Comparison of ENCODE assay signal across 8 mouse cellular contexts in the genomic region with DNA sequence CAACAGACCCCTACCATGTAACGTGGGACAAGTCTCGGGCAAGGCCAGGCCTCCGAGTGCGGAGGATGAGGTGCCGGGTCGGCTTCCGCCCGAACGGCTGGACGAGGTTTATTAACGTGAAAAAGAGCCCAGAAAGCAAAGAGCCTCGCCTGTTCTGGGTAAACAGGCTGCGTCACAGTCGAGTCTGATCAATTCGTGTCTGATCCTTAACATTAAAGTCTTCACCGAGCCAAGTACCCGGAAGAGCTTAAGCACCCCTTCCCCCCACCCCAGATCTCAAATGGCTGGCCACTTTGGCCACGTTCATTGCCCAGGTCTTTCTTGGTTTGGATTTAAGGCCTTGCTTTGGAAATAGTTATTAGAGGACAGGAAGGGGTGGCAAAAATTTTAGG. TPM values are rescaled to one million over a fixed set of nuclear protein-coding genes. Genes with fewer than 3 reads are reported as not detected.
DNase-seq lines count a peak whose midpoint lies in the region; ATAC-seq and TF ChIP-seq lines count a peak whose summit lies in the region.

No protein-coding gene starts in this region.

- no peaks in the 10 kb centered on the region for H3K27me3 ChIP-seq in heart, embryonic 16.5 days (ENCODE audit: control insufficient read depth, insufficient read depth, low read length)
- no peaks in the 10 kb centered on the region for H3K27me3 ChIP-seq in G1E (ENCODE audit: insufficient read depth, low read length)
- H3K27me3 ChIP-seq in forebrain, embryonic 16.5 days (replicated peaks; ENCODE audit: control insufficient read depth, insufficient read depth, low read length) = no peaks in the 10 kb centered on the region
- H3K27me3 ChIP-seq in midbrain, embryonic 10.5 days (ENCODE audit: low read depth, poor library complexity, severe bottlenecking) = no peaks in the 10 kb centered on the region

- intact Hi-C loops in gastrocnemius, postnatal 36 days (cut with DNase I) = no loop called here

- peak overlapping the region; percentile 79 for H3K27ac ChIP-seq in heart, embryonic 16.5 days (ENCODE audit: low read length)
- H3K27ac ChIP-seq in forebrain, embryonic 16.5 days (ENCODE audit: low read length) = peak overlapping the region; percentile 83
- peak overlapping the region; percentile 99 for H3K27ac ChIP-seq in midbrain, embryonic 10.5 days (replicated peaks)

- peak overlapping the region; percentile 95 for H3K9ac ChIP-seq in heart, embryonic 16.5 days (ENCODE audit: low read length)
- peak overlapping the region; percentile 99 for H3K9ac ChIP-seq in forebrain, embryonic 16.5 days (replicated peaks; ENCODE audit: low read depth, low read length)

- peak overlapping the region; percentile 69 for H3K4me3 ChIP-seq in heart, embryonic 16.5 days (ENCODE audit: low read length)
- H3K4me3 ChIP-seq in G1E (ENCODE audit: low read depth, low read length) = peak overlapping the region; percentile 100
- peak overlapping the region; percentile 99 for H3K4me3 ChIP-seq in forebrain, embryonic 16.5 days (replicated peaks; ENCODE audit: low read length)
- H3K4me3 ChIP-seq in midbrain, embryonic 10.5 days = peak overlapping the region; percentile 99

- DNase-seq in heart, adult 9 months (ENCODE audit: low spot score in 2 of 2) = no peak
- peak; percentile 37 for DNase-seq in G1E (ENCODE audit: low spot score)
- no peak for DNase-seq in midbrain, embryonic 10.5 days (ENCODE audit: low spot score)
- DNase-seq in gastrocnemius, postnatal 36 days = no peak
- DNase-seq in cerebellum, adult 8-10 months = no peak
- DNase-seq in kidney, postnatal 25 days = no peak

- peaks cover 15% of the 10 kb centered on the region for H3K4me1 ChIP-seq in heart, embryonic 16.5 days (ENCODE audit: control insufficient read depth, insufficient read depth, low read length)
- peaks cover 56% of the 10 kb centered on the region for H3K4me1 ChIP-seq in G1E (ENCODE audit: insufficient read depth, low read depth, low read length)
- H3K4me1 ChIP-seq in forebrain, embryonic 16.5 days (replicated peaks; ENCODE audit: control insufficient read depth, insufficient read depth, low read length) = peaks cover 22% of the 10 kb centered on the region
- H3K4me1 ChIP-seq in midbrain, embryonic 10.5 days = peaks cover 41% of the 10 kb centered on the region

- no peaks in the 10 kb centered on the region for H3K9me3 ChIP-seq in heart, embryonic 16.5 days (replicated peaks; ENCODE audit: control insufficient read depth, low read length)
- no peaks in the 10 kb centered on the region for H3K9me3 ChIP-seq in G1E (replicated peaks)
- H3K9me3 ChIP-seq in forebrain, embryonic 16.5 days (ENCODE audit: control insufficient read depth, low read length) = no peaks in the 10 kb centered on the region
- H3K9me3 ChIP-seq in midbrain, embryonic 10.5 days (replicated peaks) = no peaks in the 10 kb centered on the region

- no peak for ATAC-seq in heart, embryonic 16.5 days (replicated peaks; ENCODE audit: extremely low read depth, insufficient read depth, low FRiP score)
- ATAC-seq in G1E (ENCODE audit: extremely low read depth, insufficient number of reproducible peaks, low FRiP score, poor library complexity, severe bottlenecking) = no peak
- ATAC-seq in forebrain, embryonic 16.5 days = no peak; the same call in 1 of the 2 replicates

- TF ChIP-seq CTCF in G1E (IDR thresholded peaks at IDR 0.05; ENCODE audit: low read depth, low read length) = no peak

- WGBS in heart, embryonic 16.5 days = under 1% methylated on average over 18 of the region's 18 CpGs
- WGBS in forebrain, embryonic 16.5 days = under 1% methylated on average over 18 of the region's 18 CpGs
- WGBS in midbrain, embryonic 10.5 days = under 1% methylated on average over 18 of the region's 18 CpGs

- peaks cover 23% of the 10 kb centered on the region for H3K36me3 ChIP-seq in heart, embryonic 16.5 days (ENCODE audit: control insufficient read depth, insufficient read depth)
- peaks cover 44% of the 10 kb centered on the region for H3K36me3 ChIP-seq in G1E (replicated peaks)
- H3K36me3 ChIP-seq in forebrain, embryonic 16.5 days (ENCODE audit: control insufficient read depth, insufficient read depth) = peaks cover 18% of the 10 kb centered on the region
- peaks cover 39% of the 10 kb centered on the region for H3K36me3 ChIP-seq in midbrain, embryonic 10.5 days

- H3K4me2 ChIP-seq in heart, embryonic 16.5 days (ENCODE audit: low read depth, low read length) = peak overlapping the region; percentile 81
- peak overlapping the region; percentile 100 for H3K4me2 ChIP-seq in forebrain, embryonic 16.5 days (ENCODE audit: low read length)

RNA-seq across cellular contexts. Expression of a gene that starts 0.8 kb away (rescaled TPM):
- 596 and 670 TPM in 2 replicates for polyA plus RNA-seq in heart, embryonic 16.5 days (2015; fragmentation: Nextera tagmentation; extraction: Ambion mirVana)
- total RNA-seq in G1E (2014; fragmentation: Nextera tagmentation) (3,100 and 3,267 TPM in 2 replicates), G1E (2017) (2,161 and 2,395 TPM in 2 replicates)
- polyA plus RNA-seq in G1E (2012) = 2,216 and 2,673 TPM in 2 replicates
- 652 and 659 TPM in 2 replicates for polyA plus RNA-seq in forebrain, embryonic 16.5 days (2015; fragmentation: Nextera tagmentation; extraction: Ambion mirVana)
- polyA plus RNA-seq in midbrain, embryonic 10.5 days (2016; fragmentation: Nextera tagmentation; extraction: Ambion mirVana) = 976 and 1,159 TPM in 2 replicates
- 100 to 1,000 TPM; 368 to 452 TPM for total RNA-seq in gastrocnemius, postnatal 36 days (2021)

RNA-seq across cellular contexts. Expression of a gene that starts 4.5 kb away (rescaled TPM):
- polyA plus RNA-seq in heart, embryonic 16.5 days (2015; fragmentation: Nextera tagmentation; extraction: Ambion mirVana) = 6.3 and 6.7 TPM in 2 replicates
- 1.4 TPM in 1 of 2 replicates, not detected in the other for total RNA-seq in G1E (2014; fragmentation: Nextera tagmentation)
- 0.05 and 0.41 TPM in 2 replicates for total RNA-seq in G1E (2017)
- polyA plus RNA-seq in G1E (2012) = 0.61 and 0.63 TPM in 2 replicates
- polyA plus RNA-seq in forebrain, embryonic 16.5 days (2015; fragmentation: Nextera tagmentation; extraction: Ambion mirVana) = 39.0 and 52.1 TPM in 2 replicates
- 7.8 and 12.5 TPM in 2 replicates for polyA plus RNA-seq in midbrain, embryonic 10.5 days (2016; fragmentation: Nextera tagmentation; extraction: Ambion mirVana)
- 100 to 1,000 TPM; 215 to 243 TPM for total RNA-seq in gastrocnemius, postnatal 36 days (2021)

RNA-seq across cellular contexts. Expression of a gene that starts 26.0 kb away (rescaled TPM):
- 0.62 and 0.75 TPM in 2 replicates for polyA plus RNA-seq in heart, embryonic 16.5 days (2015; fragmentation: Nextera tagmentation; extraction: Ambion mirVana)
- not detected in 2 replicates for total RNA-seq in G1E (2014; fragmentation: Nextera tagmentation)
- total RNA-seq in G1E (2017) = 0.05 TPM in 1 of 2 replicates, not detected in the other
- not detected in 2 replicates for polyA plus RNA-seq in G1E (2012)
- 3.4 and 5.4 TPM in 2 replicates for polyA plus RNA-seq in forebrain, embryonic 16.5 days (2015; fragmentation: Nextera tagmentation; extraction: Ambion mirVana)
- 0.40 and 0.41 TPM in 2 replicates for polyA plus RNA-seq in midbrain, embryonic 10.5 days (2016; fragmentation: Nextera tagmentation; extraction: Ambion mirVana)
- total RNA-seq in gastrocnemius, postnatal 36 days (2021) = under 1 TPM; 0.07 to 0.15 TPM

RNA-seq across cellular contexts. Expression of a gene that starts 31.3 kb away (rescaled TPM):
- 7.7 and 13.2 TPM in 2 replicates for polyA plus RNA-seq in heart, embryonic 16.5 days (2015; fragmentation: Nextera tagmentation; extraction: Ambion mirVana)
- total RNA-seq in G1E (2014; fragmentation: Nextera tagmentation) = not detected in 2 replicates
- total RNA-seq in G1E (2017) = 0.44 TPM in 1 of 2 replicates, not detected in the other
- polyA plus RNA-seq in G1E (2012) = not detected in 2 replicates
- polyA plus RNA-seq in forebrain, embryonic 16.5 days (2015; fragmentation: Nextera tagmentation; extraction: Ambion mirVana) = 4.6 and 6.4 TPM in 2 replicates
- polyA plus RNA-seq in midbrain, embryonic 10.5 days (2016; fragmentation: Nextera tagmentation; extraction: Ambion mirVana) = 8.9 and 16.8 TPM in 2 replicates
- total RNA-seq in gastrocnemius, postnatal 36 days (2021) = under 1 TPM; 0.32 to 0.79 TPM

RNA-seq across cellular contexts. Expression of a gene that starts 41.0 kb away (rescaled TPM):
- polyA plus RNA-seq in heart, embryonic 16.5 days (2015; fragmentation: Nextera tagmentation; extraction: Ambion mirVana) = 1.8 and 2.6 TPM in 2 replicates
- not detected in 2 replicates for total RNA-seq in G1E (2014; fragmentation: Nextera tagmentation)
- 0.06 and 0.11 TPM in 2 replicates for total RNA-seq in G1E (2017)
- 0.03 TPM in 2 replicates for polyA plus RNA-seq in G1E (2012)
- 0.72 and 0.96 TPM in 2 replicates for polyA plus RNA-seq in forebrain, embryonic 16.5 days (2015; fragmentation: Nextera tagmentation; extraction: Ambion mirVana)
- polyA plus RNA-seq in midbrain, embryonic 10.5 days (2016; fragmentation: Nextera tagmentation; extraction: Ambion mirVana) = 0.06 and 0.16 TPM in 2 replicates
- total RNA-seq in gastrocnemius, postnatal 36 days (2021) = 1 to 10 TPM; 2.8 to 3.7 TPM
